Mouse (Mus musculus) adipocyte (in vitro differentiated cells): ENCODE measurements around the gene Anxa7.

Source experiments
- DNase-seq: peaks from one replicate; pipeline ENCODE4 v3.0.0-alpha.2; 2016; ENCODE audit warnings: low spot score

Anxa7 gene

GRCm38 (mm10) chr14:20479291-20480194 is at the start of gene Anxa7:
Gene Anxa7, minus strand, starts transcription at chr14:20480133.
- DNase-seq, result peak; percentile 56

GRCm38 (mm10) chr14:20529643-20530042 is 49.7 kb upstream of the Anxa7 start:
- no peak for DNase-seq

- no peak for DNase-seq
These were observed 40.2 kb upstream of the Anxa7 start for GRCm38 (mm10) chr14:20520179-20520578.

GRCm38 (mm10) chr14:20508424-20508823 is 28.5 kb upstream of the Anxa7 start:
- DNase-seq, result peak; percentile 11

- DNase-seq, result no peak
These were observed 23.0 kb upstream of the Anxa7 start for GRCm38 (mm10) chr14:20502966-20503365.

- no peak for DNase-seq
These were observed 20.0 kb upstream of the Anxa7 start for GRCm38 (mm10) chr14:20499982-20500381.

- no peak for DNase-seq
These were observed 16.7 kb upstream of the Anxa7 start, which contains the start of gene Mss51 for GRCm38 (mm10) chr14:20496603-20497002. Gene Mss51, minus strand, starts transcription at chr14:20496901.

- no peak for DNase-seq
These were observed 6.1 kb upstream of the Anxa7 start for GRCm38 (mm10) chr14:20486031-20486430.

- DNase-seq, result no peak
These were observed 2.3 kb upstream of the Anxa7 start for GRCm38 (mm10) chr14:20482051-20482751.

- no peak for DNase-seq
These were observed 1.3 kb upstream of the Anxa7 start for GRCm38 (mm10) chr14:20481211-20481610.

GRCm38 (mm10) chr14:20480195-20480579 is 254 bp upstream of the Anxa7 start:
- DNase-seq, result no peak

- peak; percentile 84 for DNase-seq
These were observed 1.1 kb downstream of the Anxa7 start for GRCm38 (mm10) chr14:20478801-20479200.

- DNase-seq, result no peak
These were observed 1.5 kb downstream of the Anxa7 start for GRCm38 (mm10) chr14:20478385-20478784.

GRCm38 (mm10) chr14:20477261-20478025 is 2.5 kb downstream of the Anxa7 start:
- DNase-seq, result no peak

GRCm38 (mm10) chr14:20460216-20460615 is 19.7 kb downstream of the Anxa7 start:
- no peak for DNase-seq

GRCm38 (mm10) chr14:20458378-20458777 is 21.6 kb downstream of the Anxa7 start:
- DNase-seq, result no peak

- DNase-seq, result no peak
These were observed 27.0 kb downstream of the Anxa7 start for GRCm38 (mm10) chr14:20452929-20453328.

- DNase-seq, result no peak
These were observed 28.1 kb downstream of the Anxa7 start, which contains the start of gene Cfap70 for GRCm38 (mm10) chr14:20451765-20452331. Gene Cfap70, minus strand, starts transcription at chr14:20452226.

GRCm38 (mm10) chr14:20451302-20451701 is 28.6 kb downstream of the Anxa7 start:
- DNase-seq, result no peak

- no peak for DNase-seq
These were observed 32.7 kb downstream of the Anxa7 start for GRCm38 (mm10) chr14:20447209-20447608.

GRCm38 (mm10) chr14:20442252-20442651 is 37.7 kb downstream of the Anxa7 start:
- no peak for DNase-seq

- DNase-seq, result no peak
These were observed 43.0 kb downstream of the Anxa7 start for GRCm38 (mm10) chr14:20436976-20437375.
